Mouse (Mus musculus) forebrain, postnatal 0 days (tissue): Measurements from ENCODE around the gene Pla2g4e. TPM values are rescaled to one million over a fixed set of nuclear protein-coding genes. Genes with fewer than 3 reads are reported as not detected.

Experiments
- ATAC-seq: fragments of 200-750 bp; cut with Nextera tagmentation; 2 replicates; pipeline ENCODE4 v1.8.0; 2017; ENCODE audit warnings: mild to moderate bottlenecking, moderate library complexity
- DNase-seq: peaks from one replicate; pipeline ENCODE4 v3.0.0-alpha.2; 2015
- H3K27ac ChIP-seq: fragments of 300-500 bp; sonication (generic); 2 replicates; pipeline ENCODE4 v1.5.1; 2014; ENCODE audit warnings: low read depth, mild to moderate bottlenecking, antibody characterized with exemption, low read length, moderate library complexity, mixed read lengths
- H3K27me3 ChIP-seq: fragments of 300-500 bp; sonication (generic); 2 replicates; pipeline ENCODE4 v1.6.1; 2014; ENCODE audit warnings: mild to moderate bottlenecking, low read length, mixed read lengths; ENCODE audit not compliant: insufficient read depth
- H3K36me3 ChIP-seq: fragments of 300-500 bp; sonication (generic); 2 replicates; pipeline ENCODE4 v1.6.1; 2014; ENCODE audit warnings: mild to moderate bottlenecking, moderate library complexity; ENCODE audit not compliant: insufficient read depth
- H3K4me1 ChIP-seq: fragments of 300-500 bp; sonication (generic); 2 replicates; pipeline ENCODE4 v1.6.1; 2014; ENCODE audit warnings: antibody characterized with exemption; ENCODE audit not compliant: insufficient read depth
- H3K4me2 ChIP-seq: fragments of 300-500 bp; sonication (generic); 2 replicates; pipeline ENCODE4 v1.6.1; 2014; ENCODE audit warnings: low read depth, mild to moderate bottlenecking, moderate library complexity
- H3K4me3 ChIP-seq: fragments of 300-500 bp; sonication (generic); 2 replicates; pipeline ENCODE4 v1.5.1; 2014; ENCODE audit warnings: low read depth, low read length, mixed read lengths
- H3K9ac ChIP-seq: fragments of 300-500 bp; sonication (generic); 2 replicates; pipeline ENCODE4 v1.6.1; 2014; ENCODE audit warnings: mild to moderate bottlenecking
- H3K9me3 ChIP-seq: fragments of 300-500 bp; sonication (generic); 2 replicates; pipeline ENCODE4 v1.6.1; 2016; ENCODE audit warnings: low read length
- CTCF ChIP-seq: sonication (generic); IDR thresholded peaks from 2 replicates; pipeline ENCODE4 v1.5.1; 2016; ENCODE audit warnings: antibody characterized with exemption, control low read depth, low read depth
- WGBS: fragments of 180-500 bp; shearing (Covaris S2); extraction: QIAGEN DNeasy Blood & Tissue Kit; methylation state at CpG from one replicate; pipeline ENCODE4 v1.1.7; 2014; 5-methylcytosine and 5-hydroxymethylcytosine counted together
- polyA plus RNA-seq: library from polyadenylated mRNA; unstranded; fragments of >200 nt; fragmentation: Nextera tagmentation; extraction: Ambion mirVana; gene quantifications from 2 replicates; pipeline ENCODE4 v1.2.1, GENCODE M21; 2015
- total RNA-seq: library from RNA; depleted of rRNA; stranded (reverse); fragments of >200 nt; gene quantifications from 2 replicates; pipeline ENCODE4 v1.2.3, GENCODE M21; 2014

Gene Pla2g4e
- total and polyA plus RNA-seq, 2 experiments from 2014 or later = 6.6 to 13.1 TPM

DNA sequence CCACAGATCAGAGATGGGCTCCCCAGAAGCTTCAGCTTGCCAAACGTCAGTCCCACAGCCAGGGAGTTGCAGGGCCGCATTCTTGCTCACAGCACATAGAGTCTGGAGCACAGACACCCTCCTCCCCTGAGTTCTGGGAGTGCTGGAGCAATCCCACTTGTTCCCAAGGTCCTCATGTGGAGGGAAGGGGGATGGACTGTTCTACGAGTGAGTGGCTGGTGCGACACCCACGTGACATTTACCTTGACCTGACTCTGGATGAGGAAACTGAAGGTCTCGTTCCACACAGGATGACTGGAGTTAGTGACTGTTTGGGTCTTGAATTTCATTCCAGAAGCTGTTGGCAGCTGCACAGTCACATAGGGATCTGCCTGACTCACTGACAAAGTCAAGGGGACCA, 38.4 kb upstream of the Pla2g4e start:
- Histone ChIP-seq H3K9ac (no peak overlapping the region), H3K27ac (no peak overlapping the region), H3K4me2 (no peak overlapping the region), H3K4me1 (no peaks in the 10 kb centered on the region), H3K36me3 (no peaks in the 10 kb centered on the region), H3K9me3 (no peaks in the 10 kb centered on the region), H3K27me3 (no peaks in the 10 kb centered on the region), H3K4me3 (no peak overlapping the region)
- no peak for TF ChIP-seq CTCF
- DNase-seq = no peak
- 64% methylated on average over 6 of the region's 6 CpGs for WGBS
- ATAC-seq = no peak

DNA sequence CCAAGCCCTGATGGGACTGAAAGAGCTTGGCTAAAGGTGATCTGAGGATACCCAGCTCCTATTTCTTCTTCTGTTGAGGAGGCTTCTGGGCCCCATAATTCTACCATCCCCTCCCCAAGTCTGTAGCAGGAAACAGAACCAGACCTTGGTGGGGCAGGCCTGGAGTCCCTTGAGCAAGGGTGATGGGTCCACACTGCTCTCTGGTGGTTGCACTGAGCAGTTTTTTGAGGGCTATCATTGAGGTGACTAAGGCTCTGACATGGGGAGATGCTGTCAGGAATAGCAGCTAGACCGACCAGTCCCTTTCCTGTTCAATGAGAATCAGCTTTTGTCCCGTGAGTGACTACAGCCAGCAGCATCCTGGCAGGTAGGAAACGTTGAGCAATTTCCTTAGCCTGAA, 36.1 kb upstream of the Pla2g4e start:
- DNase-seq (no peak), ATAC-seq (no peak)
- Histone ChIP-seq H3K4me1 (no peaks in the 10 kb centered on the region), H3K9me3 (no peaks in the 10 kb centered on the region), H3K27ac (no peak overlapping the region), H3K9ac (no peak overlapping the region), H3K27me3 (no peaks in the 10 kb centered on the region), H3K36me3 (no peaks in the 10 kb centered on the region), H3K4me2 (no peak overlapping the region), H3K4me3 (no peak overlapping the region)
- WGBS = 68% methylated on average over 3 of the region's 3 CpGs
- peak; percentile 31 for TF ChIP-seq CTCF

DNA sequence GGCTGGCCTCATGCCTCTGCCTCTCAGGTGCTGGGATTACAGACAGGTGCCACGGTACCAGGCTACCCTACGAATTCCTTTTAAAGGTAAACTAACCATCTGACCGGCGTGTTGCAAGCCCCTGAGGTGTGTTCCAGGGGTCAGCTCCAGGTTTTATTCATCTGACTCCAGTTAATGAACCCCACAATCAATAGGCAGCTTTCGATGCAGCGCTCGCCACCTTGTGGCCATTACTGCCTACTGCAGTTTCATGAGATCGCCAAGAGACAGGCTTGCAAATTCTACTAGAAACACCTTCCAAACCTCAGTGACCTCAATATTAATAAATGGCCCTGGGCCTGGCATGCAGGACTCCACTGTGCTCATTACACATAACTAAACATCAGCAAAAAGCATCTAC, 34.8 kb upstream of the Pla2g4e start:
- H3K36me3 ChIP-seq = no peaks in the 10 kb centered on the region
- ATAC-seq = peak; percentile 29; the same call in 1 of the 2 replicates
- H3K27me3 ChIP-seq = no peaks in the 10 kb centered on the region
- no peak overlapping the region for H3K27ac ChIP-seq
- no peaks in the 10 kb centered on the region for H3K9me3 ChIP-seq
- H3K4me2 ChIP-seq = no peak overlapping the region
- DNase-seq = peak; percentile 73
- peak; percentile 88 for TF ChIP-seq CTCF
- 14% methylated on average over 8 of the region's 8 CpGs for WGBS
- no peak overlapping the region for H3K9ac ChIP-seq
- no peaks in the 10 kb centered on the region for H3K4me1 ChIP-seq
- H3K4me3 ChIP-seq = no peak overlapping the region

DNA sequence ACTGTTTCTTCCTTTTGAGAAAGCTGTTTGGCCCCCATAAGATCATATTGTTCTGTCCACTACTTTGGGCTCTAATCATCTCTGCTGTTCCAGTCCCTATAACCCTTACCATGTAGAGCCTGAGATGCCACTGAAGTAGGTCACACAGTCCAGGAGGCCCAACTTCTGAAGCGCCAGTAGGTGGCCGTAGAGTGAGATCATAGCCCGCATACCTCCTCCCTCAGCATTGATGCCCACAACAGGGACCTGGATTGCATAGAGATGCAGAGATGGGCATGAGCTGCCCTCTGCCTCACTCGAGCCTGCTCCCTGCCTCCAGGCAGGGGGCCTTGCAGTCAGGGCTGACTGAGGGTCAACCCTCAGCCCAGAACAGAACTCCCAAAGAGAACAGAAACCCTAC, 31.8 kb upstream of the Pla2g4e start:
- H3K9me3 ChIP-seq = no peaks in the 10 kb centered on the region
- no peaks in the 10 kb centered on the region for H3K27me3 ChIP-seq
- 81% methylated on average over 4 of the region's 4 CpGs for WGBS
- H3K27ac ChIP-seq = no peak overlapping the region
- H3K36me3 ChIP-seq = no peaks in the 10 kb centered on the region
- no peak for DNase-seq
- H3K9ac ChIP-seq = no peak overlapping the region
- no peak overlapping the region for H3K4me3 ChIP-seq
- no peak overlapping the region for H3K4me2 ChIP-seq
- no peak for ATAC-seq
- no peak for TF ChIP-seq CTCF
- no peaks in the 10 kb centered on the region for H3K4me1 ChIP-seq

DNA sequence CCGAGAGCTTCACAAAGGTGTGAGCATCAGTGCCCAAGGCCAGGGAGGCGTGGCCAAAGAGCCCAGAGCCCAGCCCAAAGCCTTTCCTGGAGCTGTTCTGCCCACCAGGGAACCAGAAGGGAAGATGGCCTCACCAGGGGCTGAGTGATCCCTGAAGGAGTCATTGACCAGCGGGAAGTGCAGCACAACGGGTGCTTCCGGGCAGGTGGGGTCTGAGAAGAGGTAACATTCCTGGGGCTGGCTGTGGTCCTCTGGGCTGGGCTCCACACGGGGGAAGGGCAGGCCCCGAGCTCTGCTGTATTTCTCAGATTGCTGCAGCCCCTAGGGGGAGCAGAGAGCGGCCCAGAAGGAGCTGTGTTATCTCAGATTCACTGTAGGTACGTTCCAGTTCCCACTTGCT, 23.5 kb upstream of the Pla2g4e start:
- no peak overlapping the region for H3K4me2 ChIP-seq
- DNase-seq = no peak

DNA sequence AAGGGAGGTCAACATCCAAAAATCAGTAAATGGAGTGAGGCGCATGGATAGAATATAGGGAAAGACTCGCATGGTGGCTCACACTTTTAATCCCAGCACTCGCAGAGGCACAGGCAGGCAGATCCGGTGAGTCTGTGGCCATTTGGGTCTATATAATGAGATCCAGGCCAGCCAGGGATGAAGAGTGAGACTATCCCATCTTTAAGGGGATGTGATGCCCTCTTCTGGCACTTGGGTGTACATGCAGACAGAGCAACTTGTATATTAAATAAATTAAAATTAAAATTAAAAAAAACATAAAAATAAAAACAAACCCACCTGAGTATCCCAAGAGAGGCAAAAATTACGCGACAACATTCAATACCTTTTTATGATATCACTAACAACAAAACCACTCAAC, 20.4 kb upstream of the Pla2g4e start:
- DNase-seq (no peak), ATAC-seq (no peak)
- 77% methylated on average over 6 of the region's 6 CpGs for WGBS
- Histone ChIP-seq H3K9ac (no peak overlapping the region), H3K9me3 (no peaks in the 10 kb centered on the region), H3K36me3 (no peaks in the 10 kb centered on the region), H3K4me1 (no peaks in the 10 kb centered on the region), H3K4me3 (no peak overlapping the region), H3K4me2 (no peak overlapping the region), H3K27ac (no peak overlapping the region), H3K27me3 (no peaks in the 10 kb centered on the region)
- TF ChIP-seq CTCF = peak; percentile 35

More for the DNA sequence above, 23.5 kb upstream of the Pla2g4e start:
- Histone ChIP-seq H3K4me1 (no peaks in the 10 kb centered on the region), H3K27me3 (no peaks in the 10 kb centered on the region), H3K9me3 (no peaks in the 10 kb centered on the region), H3K27ac (no peak overlapping the region), H3K36me3 (no peaks in the 10 kb centered on the region), H3K4me3 (no peak overlapping the region), H3K9ac (no peak overlapping the region)
- WGBS = 3% methylated on average over 9 of the region's 9 CpGs
- ATAC-seq = 0 out of 2 replicates have a peak, but pooled peaks have one; percentile 34
- peak; percentile 49 for TF ChIP-seq CTCF

DNA sequence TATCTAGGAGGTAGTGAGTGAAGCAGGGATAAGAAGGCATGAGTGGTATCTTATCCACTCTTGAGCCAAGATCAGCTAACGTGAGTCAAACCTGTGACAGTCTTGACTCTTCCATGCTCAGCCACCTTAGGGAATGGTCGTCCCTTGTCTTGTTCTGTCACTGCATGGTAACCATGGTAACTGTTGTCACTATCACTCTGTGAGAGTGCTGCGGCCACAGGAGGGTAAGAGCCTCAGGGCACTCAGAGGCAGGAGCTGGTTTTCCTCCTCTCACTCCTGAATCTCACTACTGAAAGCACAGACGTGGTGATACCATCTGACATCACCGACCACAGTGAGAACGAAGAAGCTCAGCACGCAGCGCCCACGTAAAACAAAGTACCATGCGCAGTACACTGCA, 19.7 kb upstream of the Pla2g4e start:
- 60% methylated on average over 10 of the region's 10 CpGs for WGBS
- H3K4me2 ChIP-seq = no peak overlapping the region

DNA sequence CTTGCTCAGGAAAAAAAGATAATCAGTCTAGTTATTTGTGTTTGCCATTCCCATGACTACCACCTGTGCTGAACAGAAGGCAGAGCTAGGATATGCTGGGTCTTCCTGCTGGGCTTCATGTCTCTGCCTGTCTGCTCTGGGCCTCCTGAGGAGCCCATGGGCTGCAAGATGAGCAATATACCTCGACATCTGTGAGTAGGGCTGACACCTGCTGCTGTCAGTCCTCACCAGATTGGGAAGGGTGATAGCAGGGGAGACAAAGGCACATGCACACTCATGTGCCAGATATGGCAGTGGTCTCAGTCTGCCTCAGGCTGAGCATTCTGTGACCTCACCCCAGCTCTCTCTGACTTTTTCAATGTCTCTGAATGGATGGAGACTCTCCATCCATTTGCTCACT, 17.7 kb upstream of the Pla2g4e start:
- no peaks in the 10 kb centered on the region for H3K36me3 ChIP-seq
- no peak for ATAC-seq
- no peak for DNase-seq
- H3K27ac ChIP-seq = no peak overlapping the region
- 19% methylated on average over 1 of the region's 1 CpGs for WGBS
- no peaks in the 10 kb centered on the region for H3K27me3 ChIP-seq
- no peak for TF ChIP-seq CTCF
- H3K9me3 ChIP-seq = no peaks in the 10 kb centered on the region
- no peak overlapping the region for H3K4me3 ChIP-seq
- H3K4me2 ChIP-seq = no peak overlapping the region
- no peak overlapping the region for H3K9ac ChIP-seq
- no peaks in the 10 kb centered on the region for H3K4me1 ChIP-seq

More for the DNA sequence above, 19.7 kb upstream of the Pla2g4e start:
- no peaks in the 10 kb centered on the region for H3K36me3 ChIP-seq
- H3K9me3 ChIP-seq = no peaks in the 10 kb centered on the region
- TF ChIP-seq CTCF = no peak
- DNase-seq = no peak
- H3K27ac ChIP-seq = no peak overlapping the region
- ATAC-seq = peak; percentile 50
- no peaks in the 10 kb centered on the region for H3K4me1 ChIP-seq
- no peak overlapping the region for H3K4me3 ChIP-seq
- no peak overlapping the region for H3K9ac ChIP-seq
- no peaks in the 10 kb centered on the region for H3K27me3 ChIP-seq
